Mouse (Mus musculus) bone marrow, adult 2 months (tissue): ENCODE measurements at regions not wholly inside any gene's neighbourhood (a gene's known extent, or its start where the extent isn't known, plus 50 kb on each side); places are given as distances from the start of the nearest gene placed in this dataset.

Experiments used
- H3K27ac ChIP-seq: fragments of 200-500 bp; 2 replicates; pipeline ENCODE4 v1.5.1; 2012; ENCODE audit warnings: low read depth, mild to moderate bottlenecking, control low read depth, inconsistent platforms, low read length; ENCODE audit not compliant: control insufficient read depth, poor library complexity, insufficient read depth
- H3K4me1 ChIP-seq: fragments of 200-500 bp; 2 replicates; pipeline ENCODE4 v1.6.1; 2011; ENCODE audit warnings: low read length; ENCODE audit not compliant: control insufficient read depth, insufficient read depth
- H3K4me3 ChIP-seq: fragments of 200-500 bp; replicated peaks from 2 replicates; pipeline ENCODE3; 2011; ENCODE audit warnings: mild to moderate bottlenecking, low read depth, low read length, control low read depth; ENCODE audit not compliant: control insufficient read depth
- CTCF ChIP-seq: fragments of 200-500 bp; IDR thresholded peaks from 2 replicates; pipeline ENCODE4 v1.5.1; 2011; ENCODE audit warnings: low read length, control low read depth; ENCODE audit not compliant: control insufficient read depth, insufficient read depth
- POLR2A ChIP-seq: fragments of 200-500 bp; IDR thresholded peaks from 2 replicates; pipeline ENCODE4 v1.6.1; 2011; ENCODE audit warnings: low read depth, mild to moderate bottlenecking, control low read depth, low read length, borderline replicate concordance; ENCODE audit not compliant: control insufficient read depth
- WGBS: fragments of 180-500 bp; shearing (Covaris S2); methylation state at CpG from one replicate; pipeline ENCODE4 v1.1.7; 2018; 5-methylcytosine and 5-hydroxymethylcytosine counted together

DNA sequence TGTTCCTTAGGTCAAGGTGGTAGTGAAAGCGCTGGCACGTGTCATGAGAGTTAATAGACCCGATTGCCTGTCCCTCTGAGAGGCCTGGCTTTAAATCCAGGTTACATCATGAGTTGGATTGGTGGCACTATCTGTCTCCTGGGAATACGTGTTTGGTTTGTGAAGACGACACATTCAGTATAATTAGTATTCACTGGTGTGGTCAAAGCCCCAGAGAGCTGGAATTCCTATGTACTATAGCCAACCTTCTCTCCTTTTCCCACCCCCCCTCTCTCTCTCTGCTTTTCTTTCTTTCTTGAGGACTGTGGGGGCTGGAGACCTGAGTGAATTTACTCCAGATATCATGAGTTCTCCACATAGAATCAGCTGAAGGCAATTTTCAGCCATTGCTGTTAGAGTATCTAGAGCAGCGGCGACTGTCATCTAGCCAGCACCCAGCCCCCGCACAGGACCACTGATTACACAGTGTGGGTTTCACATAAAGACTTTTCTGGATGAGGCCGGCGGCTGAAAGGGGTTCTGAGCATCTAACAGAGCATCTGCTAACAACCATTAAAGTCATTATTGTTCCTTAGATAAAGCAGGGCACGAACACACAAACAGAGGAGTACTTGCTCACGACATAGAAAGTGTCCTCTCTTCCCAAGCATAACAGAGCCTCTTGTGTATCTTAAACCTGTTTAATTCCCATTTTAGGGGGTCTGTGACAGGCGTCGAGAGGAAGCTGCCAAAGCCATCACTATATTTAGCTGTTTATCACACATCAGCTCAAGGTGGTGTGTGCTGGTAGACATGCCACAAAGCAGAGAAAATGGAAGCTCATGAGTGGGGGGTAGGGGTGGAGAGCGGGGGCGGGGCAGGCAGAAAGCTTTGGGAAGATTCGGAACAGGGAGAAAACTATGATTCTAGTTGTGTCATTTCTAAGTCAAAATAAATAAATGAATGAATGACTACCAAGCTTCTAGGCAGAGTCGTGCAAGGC, 272.9 kb upstream of the Atp11b start:
- Histone ChIP-seq H3K4me1 (no peaks in the 10 kb centered on the region), H3K27ac (no peak overlapping the region), H3K4me3 (no peak overlapping the region)
- WGBS, result 67% methylated on average over 18 of the region's 18 CpGs
- TF ChIP-seq POLR2A, result no peak
- no peak for TF ChIP-seq CTCF

DNA sequence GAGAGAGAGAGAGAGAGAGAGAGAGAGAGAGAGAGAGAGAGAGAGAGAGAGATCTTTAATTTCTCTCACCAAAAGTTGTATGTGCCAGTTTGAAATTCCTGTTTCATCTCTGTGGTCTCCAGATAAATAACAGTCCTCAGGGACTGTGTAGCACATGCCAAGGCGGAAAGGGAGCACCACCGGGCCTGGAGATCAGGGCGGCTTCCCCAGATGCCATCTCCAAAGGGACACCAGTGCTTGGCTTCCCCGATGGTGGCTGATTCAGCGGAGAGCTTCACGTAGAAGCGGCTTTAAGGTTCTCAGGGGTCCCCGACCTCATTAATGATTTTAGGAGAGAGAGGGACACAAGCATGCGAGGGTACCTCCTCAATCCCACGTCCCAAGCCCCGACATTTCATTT, 272.1 kb upstream of the Atp11b start:
- H3K27ac ChIP-seq, result no peak overlapping the region
- TF ChIP-seq CTCF, result no peak
- no peak for TF ChIP-seq POLR2A
- H3K4me1 ChIP-seq, result no peaks in the 10 kb centered on the region
- 45% methylated on average over 11 of the region's 11 CpGs for whole genome bisulfite sequencing
- H3K4me3 ChIP-seq, result no peak overlapping the region

DNA sequence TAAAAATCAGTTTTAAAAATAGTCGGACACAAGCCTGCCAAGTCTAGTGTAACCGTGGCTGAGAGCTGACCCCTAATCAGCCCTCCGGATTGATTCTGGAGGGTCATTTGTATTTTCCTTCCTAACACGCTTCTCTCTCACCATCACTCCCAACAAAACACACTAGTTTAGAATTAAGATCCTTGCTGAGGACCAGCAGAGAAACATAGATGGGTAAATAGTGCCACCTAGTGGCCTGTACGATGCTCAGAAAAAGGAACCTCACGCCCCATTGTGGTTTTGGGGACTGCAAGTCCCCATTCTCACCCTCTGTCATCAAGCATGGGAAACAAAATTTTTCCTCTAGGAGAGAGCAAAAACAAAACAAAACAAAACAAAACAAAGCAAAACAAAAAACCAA, 271.6 kb upstream of the Atp11b start:
- H3K27ac ChIP-seq, result no peak overlapping the region
- peak; percentile 35; the same call in 1 of the 2 replicates for TF ChIP-seq CTCF
- no peak for TF ChIP-seq POLR2A
- WGBS, result 11% methylated on average over 6 of the region's 6 CpGs
- H3K4me1 ChIP-seq, result no peaks in the 10 kb centered on the region
- H3K4me3 ChIP-seq, result no peak overlapping the region

DNA sequence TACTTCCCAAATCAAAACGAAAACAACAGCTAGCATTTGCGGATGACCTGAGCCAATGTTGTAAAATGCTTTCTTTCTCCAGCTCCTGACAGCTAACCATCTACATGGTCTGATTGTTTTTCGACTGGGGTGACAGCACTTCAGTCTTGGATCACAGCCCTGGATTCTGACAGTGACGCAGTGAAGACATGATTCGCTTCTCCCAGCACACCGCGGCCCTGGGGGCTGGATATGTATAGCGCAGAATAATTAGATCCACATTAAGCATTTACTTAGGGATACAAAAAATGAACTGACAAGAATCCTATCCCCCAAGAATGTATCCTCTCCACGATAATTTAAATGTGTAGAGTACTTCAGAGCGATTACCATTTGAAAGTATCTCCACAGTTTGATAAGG, 271.1 kb upstream of the Atp11b start:
- 80% methylated on average over 10 of the region's 10 CpGs for WGBS

DNA sequence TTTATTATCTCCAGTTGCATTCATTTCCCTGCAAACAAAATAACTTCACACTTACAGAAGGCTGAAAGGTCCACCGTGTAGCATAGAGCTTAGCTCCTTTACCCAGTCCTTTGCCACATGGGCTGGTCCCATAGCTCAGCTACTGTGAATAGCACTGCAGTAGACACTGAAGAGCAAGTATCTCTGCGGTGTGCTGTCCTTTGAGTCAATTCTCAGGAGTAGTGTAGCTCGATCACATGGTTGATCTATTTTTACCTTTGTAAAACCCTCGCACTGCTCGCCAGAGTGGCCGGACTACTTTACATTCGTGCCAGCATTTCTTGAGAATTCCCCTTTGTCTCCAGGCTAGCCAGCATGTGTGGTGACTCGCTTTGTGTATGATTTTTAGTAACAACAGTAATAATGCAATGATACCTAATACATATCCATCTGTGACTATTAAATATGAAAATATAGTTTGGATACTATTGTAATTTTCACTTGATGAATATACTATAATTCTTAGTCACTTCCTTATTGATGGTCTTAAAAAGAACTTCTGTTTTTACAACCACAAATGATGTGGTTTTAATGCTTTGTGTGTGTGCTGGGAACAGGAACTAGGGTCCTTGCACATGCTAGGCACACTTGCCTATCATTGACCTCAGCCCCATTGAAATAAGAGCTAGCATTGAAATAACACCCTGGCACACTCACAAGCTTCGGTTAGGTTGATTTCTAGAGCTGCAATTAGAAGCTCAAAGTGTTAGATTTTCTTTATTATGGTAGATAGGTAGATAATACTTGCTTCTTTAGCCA, 257.7 kb upstream of the Atp11b start:
- TF ChIP-seq CTCF (no peak), POLR2A (no peak)
- Histone ChIP-seq H3K4me3 (no peak overlapping the region), H3K4me1 (no peaks in the 10 kb centered on the region), H3K27ac (no peak overlapping the region)
- 81% methylated on average over 9 of the region's 9 CpGs for WGBS

More for the DNA sequence above, 271.1 kb upstream of the Atp11b start:
- Histone ChIP-seq H3K27ac (no peak overlapping the region), H3K4me3 (no peak overlapping the region), H3K4me1 (no peaks in the 10 kb centered on the region)
- no peak for TF ChIP-seq POLR2A
- TF ChIP-seq CTCF, result no peak

DNA sequence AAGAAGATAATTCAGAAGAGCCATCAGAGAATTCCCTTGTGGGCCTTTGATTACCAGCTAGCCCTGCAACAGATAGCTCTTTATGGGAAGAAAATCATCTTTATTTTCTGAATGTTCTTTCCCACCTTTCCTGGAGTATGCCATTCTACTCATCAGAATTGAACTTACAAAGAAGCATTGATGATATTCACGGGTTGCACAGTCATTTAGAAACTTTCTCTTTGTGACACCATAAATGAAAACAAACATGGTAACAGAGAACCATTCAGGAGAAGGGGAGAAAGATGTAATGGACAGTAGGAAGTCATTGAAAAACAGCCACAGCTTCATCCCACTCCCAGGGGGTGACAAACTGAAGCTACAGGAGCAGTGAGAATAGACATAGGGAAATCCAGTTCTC, 243.6 kb upstream of the Atp11b start:
- H3K4me3 ChIP-seq, result no peak overlapping the region
- TF ChIP-seq CTCF (no peak), POLR2A (no peak)
- WGBS, result 59% methylated on average over 1 of the region's 1 CpGs
- no peak overlapping the region for H3K27ac ChIP-seq
- no peaks in the 10 kb centered on the region for H3K4me1 ChIP-seq

DNA sequence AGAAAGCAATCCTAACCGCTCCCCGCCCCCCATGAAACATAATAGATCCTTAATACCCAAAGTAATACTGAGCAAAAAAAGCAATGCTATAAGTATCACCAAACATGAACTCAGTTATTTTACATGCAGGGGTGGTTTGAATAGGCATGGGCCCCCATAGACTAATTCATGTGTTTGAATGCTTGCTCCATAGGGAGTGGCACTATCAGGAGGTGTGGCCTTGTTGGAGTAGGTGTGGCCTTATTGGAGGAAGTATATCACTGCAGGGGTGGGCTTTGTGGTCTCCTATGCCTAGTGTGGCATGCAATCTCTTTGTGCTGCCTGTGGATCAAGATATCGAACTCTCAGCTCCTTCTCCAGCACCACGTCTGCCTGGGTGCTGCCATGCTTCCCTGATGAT, 237.4 kb upstream of the Atp11b start:
- H3K4me3 ChIP-seq, result no peak overlapping the region
- H3K27ac ChIP-seq, result no peak overlapping the region
- H3K4me1 ChIP-seq, result no peaks in the 10 kb centered on the region
- 65% methylated on average over 4 of the region's 4 CpGs for WGBS
- TF ChIP-seq POLR2A (no peak), CTCF (no peak)

DNA sequence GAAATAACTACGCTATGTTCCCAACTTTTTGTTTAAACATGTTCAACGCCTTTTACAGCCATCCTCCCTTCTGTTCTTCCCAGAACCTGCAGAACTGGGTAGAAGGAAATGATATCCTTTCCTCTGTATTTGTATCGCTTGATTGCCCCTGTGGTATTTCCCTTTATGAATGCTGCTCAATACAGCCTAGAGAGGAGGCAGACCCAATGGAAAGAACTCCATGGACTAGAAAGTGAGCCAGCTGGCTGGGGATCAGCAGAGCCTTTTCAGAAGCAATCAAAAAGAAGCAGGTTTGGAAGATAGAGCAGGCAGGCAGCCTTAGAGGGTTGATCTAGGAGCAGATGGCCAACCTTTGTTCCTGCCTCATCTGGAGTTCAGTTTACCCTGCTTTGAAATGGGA, 233.8 kb upstream of the Atp11b start:
- WGBS, result 77% methylated on average over 3 of the region's 3 CpGs
- Histone ChIP-seq H3K4me3 (no peak overlapping the region), H3K27ac (no peak overlapping the region), H3K4me1 (no peaks in the 10 kb centered on the region)
- TF ChIP-seq POLR2A (no peak), CTCF (no peak)

DNA sequence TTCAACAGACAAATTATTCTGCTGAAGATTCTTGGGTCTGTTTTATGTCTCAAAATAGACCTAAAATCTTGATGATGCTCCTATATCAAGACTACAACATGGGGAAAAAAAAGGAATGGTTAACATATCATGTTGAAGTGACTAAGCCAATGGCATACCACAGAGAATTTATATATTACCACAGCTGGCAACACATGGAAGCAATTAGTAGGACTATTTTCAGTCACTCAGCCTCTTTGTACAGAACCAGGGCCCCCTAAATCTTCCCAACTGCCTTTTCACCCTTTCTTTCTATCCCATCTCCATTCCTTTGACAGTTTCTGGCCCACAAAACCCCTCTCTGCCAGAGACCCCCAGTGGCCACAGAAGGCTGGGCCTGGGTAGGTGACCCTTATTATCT, 206.2 kb upstream of the Atp11b start:
- no peak overlapping the region for H3K4me3 ChIP-seq

More for the DNA sequence above, 206.2 kb upstream of the Atp11b start:
- Histone ChIP-seq H3K4me1 (no peaks in the 10 kb centered on the region), H3K27ac (no peak overlapping the region)
- TF ChIP-seq POLR2A (no peak), CTCF (no peak)
